Mouse (Mus musculus): ENCODE data around the gene Gm20388.

- no peak for TF ChIP-seq CTCF (IDR thresholded peaks at IDR 0.05; ENCODE audit: low read depth, low read length)
- no peak for TF ChIP-seq POLR2A (IDR thresholded peaks at IDR 0.05; ENCODE audit: insufficient read depth, low read length)
- no peak for TF ChIP-seq EP300 (IDR thresholded peaks at IDR 0.05; ENCODE audit: insufficient read depth, low read depth, low read length)
These were observed 2990.8 kb downstream of the Gm20388 start for GRCm38 (mm10) chr8:122901476-122901875.

All from ES-Bruce4 (cell line).